Mouse (Mus musculus) mouse trophoblast stem cell (cell line): ENCODE data around the gene Naaladl1.
"Not testable (repeated sequence)": the region's sequence is repeated elsewhere in the genome, so short reads cannot be mapped to it uniquely, and the experiment has no call there.

Source experiments
- in situ Hi-C, 2 experiments: fragments of 300-500 bp; cut with MseI, MboI; formaldehyde crosslinking; loops; 2 replicates in 1 of 2; 3 replicates in 1 of 2; pipeline ENCODE4 v1.15.1; 2025

The Naaladl1 gene

GRCm38 (mm10) chr19:6130414-6131128 lies 25.0 kb downstream of the Naaladl1 start:
- in situ Hi-C loops = not testable (repeated sequence)

GRCm38 (mm10) chr19:6132171-6132827 lies 26.7 kb downstream of the Naaladl1 start:
- in situ Hi-C loops = no loop called here

- in situ Hi-C loops = not testable (repeated sequence)
Observed at GRCm38 (mm10) chr19:6133197-6133596, 27.6 kb downstream of the Naaladl1 start.

- in situ Hi-C loops = no loop called here
Observed at GRCm38 (mm10) chr19:6136397-6136796, 30.8 kb downstream of the Naaladl1 start.

- in situ Hi-C loops = no loop called here
Observed at GRCm38 (mm10) chr19:6139701-6140100, 34.1 kb downstream of the Naaladl1 start.

GRCm38 (mm10) chr19:6140374-6140677 lies 34.7 kb downstream of the Naaladl1 start:
- in situ Hi-C loops = no loop called here

GRCm38 (mm10) chr19:6140678-6141393 lies 35.3 kb downstream of the Naaladl1 start, which contains the start of gene Batf2:
TSS of gene Batf2 (plus strand) at chr19:6140983.
- in situ Hi-C loops = no loop called here

- in situ Hi-C loops = no loop called here
Observed at GRCm38 (mm10) chr19:6141394-6141749, 35.8 kb downstream of the Naaladl1 start, which contains the start of gene Arl2. TSS of gene Arl2 (minus strand) at chr19:6141548.

- in situ Hi-C loops = no loop called here
Observed at GRCm38 (mm10) chr19:6144842-6145241, 39.3 kb downstream of the Naaladl1 start.

GRCm38 (mm10) chr19:6155174-6155573 lies 49.6 kb downstream of the Naaladl1 start:
- in situ Hi-C loops = no loop called here

GRCm38 (mm10) chr19:6156372-6156771 lies 50.8 kb downstream of the Naaladl1 start:
- in situ Hi-C loops = no loop called here

GRCm38 (mm10) chr19:6157220-6157619 lies 51.6 kb downstream of the Naaladl1 start:
- in situ Hi-C loops = no loop called here

- in situ Hi-C loops = no loop called here
Observed at GRCm38 (mm10) chr19:6163872-6164547, 58.4 kb downstream of the Naaladl1 start.
